Mouse (Mus musculus): ENCODE data around the gene Sv2c.

Sv2c gene

GRCm38 (mm10) chr13:96052755-96053154, 79.6 kb downstream of the Sv2c start:
- in situ Hi-C loops (cut with MboI): no loop called here

GRCm38 (mm10) chr13:96045396-96045795, 87.0 kb downstream of the Sv2c start:
- in situ Hi-C loops (cut with MboI): no loop called here

DNA sequence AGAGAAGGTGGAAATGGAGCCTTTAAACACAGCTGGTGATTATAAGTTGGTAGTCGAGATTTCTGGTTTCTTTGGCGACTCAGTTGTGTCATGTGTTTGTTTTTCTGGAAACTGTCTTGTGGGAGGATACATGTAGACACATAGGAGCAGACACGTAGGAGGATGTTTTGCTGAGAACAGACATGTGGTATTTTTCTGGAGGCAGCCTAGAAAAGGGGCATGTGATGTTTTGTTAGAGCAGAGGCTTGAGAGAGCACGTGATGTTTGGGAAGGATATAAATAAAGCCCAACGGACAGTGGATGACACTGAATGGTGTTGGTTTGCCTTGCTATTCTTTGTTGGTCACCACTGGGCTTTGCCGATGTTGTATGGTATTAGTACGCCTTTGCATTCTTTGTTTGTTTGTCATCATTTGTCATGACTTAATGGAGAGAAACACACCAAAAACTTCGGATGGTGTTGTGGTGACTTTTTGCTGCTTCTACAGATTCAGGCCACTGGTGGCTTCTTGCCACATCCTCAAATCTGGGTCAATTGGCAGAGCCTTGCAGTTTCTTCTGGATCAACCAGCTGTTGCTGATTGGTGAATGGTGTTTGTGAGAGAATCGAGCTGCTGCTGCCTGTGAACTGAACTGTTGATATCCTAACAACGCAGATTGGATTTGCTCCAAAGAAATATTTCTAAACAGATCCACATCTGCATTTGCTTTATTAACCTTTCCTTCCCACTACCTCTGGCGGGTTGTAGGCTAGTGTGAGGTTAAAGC, 91.9 kb downstream of the Sv2c start:
- in situ Hi-C loops (cut with MboI): no loop called here

GRCm38 (mm10) chr13:96039536-96039935, 92.8 kb downstream of the Sv2c start:
- in situ Hi-C loops (cut with MboI): no loop called here

DNA sequence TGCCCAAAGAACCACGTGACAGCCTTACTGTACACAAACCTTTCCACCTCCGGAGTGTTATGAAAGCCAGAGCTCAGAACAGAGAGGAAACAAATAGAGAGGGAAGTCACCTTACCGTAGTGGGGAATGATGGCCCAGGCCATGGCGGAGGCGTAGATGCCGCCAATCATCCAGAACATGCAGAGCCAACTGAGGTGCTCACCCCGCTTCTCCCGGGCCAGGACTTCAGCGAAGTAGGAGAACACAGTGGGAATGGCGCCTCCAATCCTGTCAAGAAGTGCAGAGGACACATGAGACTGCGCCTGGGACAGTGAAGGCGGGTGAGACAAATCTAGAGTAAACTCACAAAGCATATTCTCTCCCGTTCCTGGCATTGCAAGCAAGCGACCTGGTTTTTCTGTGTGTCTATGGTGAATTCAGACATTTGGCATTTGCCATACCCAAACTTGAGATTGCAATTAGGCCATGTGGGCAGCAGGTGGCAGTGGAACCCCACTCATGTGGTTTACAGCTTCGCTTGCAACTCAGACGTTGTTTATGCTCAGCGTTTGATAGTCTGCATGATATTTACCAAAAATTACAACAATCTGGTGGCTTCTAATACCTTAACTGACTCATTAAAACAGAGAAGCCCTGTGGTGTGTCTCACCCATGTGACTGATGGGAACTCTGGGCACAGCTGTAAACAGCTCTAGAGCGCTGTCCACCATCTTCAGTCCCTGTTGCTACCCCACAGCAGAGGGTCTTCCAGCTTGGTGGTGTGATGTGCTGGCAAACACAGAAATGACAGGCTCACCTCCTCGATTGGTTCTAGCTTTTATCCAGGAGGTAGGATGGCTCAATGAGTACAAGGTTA, 101.8 kb downstream of the Sv2c start:
- in situ Hi-C loops (cut with MboI): no loop called here

DNA sequence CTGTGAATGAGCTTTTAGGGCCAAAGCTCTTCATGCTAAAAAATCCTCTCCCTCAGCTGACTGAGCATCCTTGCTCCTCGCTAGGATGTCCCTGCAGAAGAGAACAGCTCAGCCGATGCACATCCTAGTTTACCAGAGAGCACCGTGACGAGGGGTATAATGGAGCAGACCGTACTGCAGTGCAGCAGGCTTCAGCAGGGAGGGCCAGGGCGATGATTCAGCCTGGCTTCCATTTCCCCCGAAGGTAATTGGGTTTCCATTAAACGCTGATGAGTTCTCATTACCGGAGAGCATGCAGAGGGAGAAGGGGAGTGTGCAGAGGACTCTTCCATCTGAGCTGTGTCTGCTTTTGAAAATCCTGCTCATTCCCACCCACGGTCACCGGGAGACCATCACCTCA, 108.5 kb downstream of the Sv2c start:
- in situ Hi-C loops (cut with MboI): no loop called here

DNA sequence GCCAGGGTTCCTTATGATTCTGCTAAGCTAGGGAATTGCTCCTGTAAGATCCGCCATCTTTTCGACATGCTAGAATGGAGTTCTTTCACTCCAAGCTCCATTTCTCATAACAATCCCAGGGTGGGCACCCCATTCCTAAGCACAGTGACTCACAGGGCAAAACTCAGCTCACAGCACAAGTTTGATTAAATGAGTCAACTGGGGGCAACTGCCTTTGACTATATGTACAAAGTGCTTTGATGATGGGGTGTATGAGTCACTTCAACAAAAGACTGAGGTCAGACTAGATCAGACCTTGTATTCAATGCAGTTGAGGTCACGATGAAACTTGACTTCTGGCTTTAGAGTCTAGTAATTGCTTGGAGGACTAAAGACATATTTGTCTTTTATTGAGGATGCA, 116.9 kb downstream of the Sv2c start:
- in situ Hi-C loops (cut with MboI): no loop called here

DNA sequence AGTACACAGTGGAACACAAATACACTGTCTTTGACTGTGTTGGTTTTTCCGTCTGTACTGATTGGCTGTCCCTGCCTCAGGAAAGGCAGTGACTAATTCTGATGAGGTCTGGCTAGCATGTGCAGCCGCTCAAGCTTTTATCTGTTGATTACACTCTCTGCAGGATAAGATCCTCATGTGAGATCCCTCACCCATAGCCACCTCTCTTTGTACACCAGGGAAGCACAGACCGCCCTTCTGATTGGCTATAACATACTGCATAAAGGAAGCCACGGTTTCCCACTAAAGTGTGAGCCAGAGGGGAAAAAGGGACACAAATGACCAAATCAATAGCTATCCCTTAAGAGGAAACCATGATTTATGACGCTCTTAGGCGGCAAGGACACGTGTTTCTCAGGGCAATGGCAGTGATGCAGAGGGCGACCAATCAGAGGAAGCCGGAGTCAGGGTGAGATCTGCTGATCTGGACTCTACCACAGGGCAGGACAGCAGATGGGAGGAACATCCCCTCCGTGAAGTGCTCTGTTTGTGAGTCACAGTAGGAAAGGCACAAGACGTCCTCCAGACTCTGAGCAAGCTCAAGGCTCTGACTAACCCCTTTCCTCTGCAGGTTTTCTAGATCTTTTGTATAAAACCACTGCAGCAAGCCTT, 121.4 kb downstream of the Sv2c start:
- in situ Hi-C loops (cut with MboI): no loop called here

DNA sequence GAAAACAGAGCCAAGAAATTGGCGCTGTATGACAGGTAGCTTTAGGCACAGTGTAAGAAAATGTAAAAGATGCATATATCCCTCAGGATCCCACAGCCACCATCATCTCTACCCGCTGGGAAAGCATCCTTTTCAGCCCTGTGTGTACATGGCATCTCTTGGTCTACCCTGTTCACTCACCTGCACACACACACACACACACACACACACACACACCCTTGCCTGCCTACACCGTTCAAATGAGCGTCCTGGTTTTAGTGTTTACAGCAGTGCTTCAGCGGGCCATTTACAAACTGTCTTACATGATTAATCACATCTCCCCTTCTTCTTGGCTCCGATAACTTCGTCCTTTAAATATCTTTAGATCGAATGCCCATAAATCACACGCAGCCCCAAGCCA, 123.4 kb downstream of the Sv2c start:
- in situ Hi-C loops (cut with MboI): no loop called here

GRCm38 (mm10) chr13:96008154-96008553, 124.2 kb downstream of the Sv2c start:
- in situ Hi-C loops (cut with MboI): no loop called here

GRCm38 (mm10) chr13:96003539-96003938, 128.8 kb downstream of the Sv2c start:
- in situ Hi-C loops (cut with MboI): no loop called here

GRCm38 (mm10) chr13:96002475-96002874, 129.9 kb downstream of the Sv2c start:
- in situ Hi-C loops (cut with MboI): no loop called here

- in situ Hi-C loops (cut with MboI): no loop called here
These were observed 133.0 kb downstream of the Sv2c start for GRCm38 (mm10) chr13:95999396-95999795.

DNA sequence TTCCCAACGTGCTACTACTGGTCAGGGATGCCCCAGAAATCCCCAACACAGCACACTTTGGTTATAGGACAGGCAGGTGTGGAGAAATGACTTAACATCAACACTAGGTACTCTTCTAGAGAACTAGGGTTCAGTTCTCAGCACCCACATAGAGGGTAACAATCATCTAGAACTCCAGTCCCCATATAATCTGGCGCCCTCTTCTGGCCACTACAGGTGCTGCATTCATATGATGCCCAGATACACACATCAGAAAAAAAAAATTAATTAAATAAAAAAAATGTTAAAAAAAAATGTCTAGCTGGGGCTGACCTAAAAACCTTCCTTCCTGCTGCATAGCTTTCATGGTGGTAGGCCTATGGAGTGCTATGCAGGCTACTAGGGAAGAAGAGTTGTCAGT, 135.1 kb downstream of the Sv2c start:
- in situ Hi-C loops (cut with MboI): no loop called here

- in situ Hi-C loops (cut with MboI): no loop called here
These were observed 137.4 kb downstream of the Sv2c start for GRCm38 (mm10) chr13:95994705-95995703.

GRCm38 (mm10) chr13:95988181-95988580, 144.2 kb downstream of the Sv2c start:
- in situ Hi-C loops (cut with MboI): no loop called here

GRCm38 (mm10) chr13:95987147-95987546, 145.2 kb downstream of the Sv2c start:
- in situ Hi-C loops (cut with MboI): no loop called here

DNA sequence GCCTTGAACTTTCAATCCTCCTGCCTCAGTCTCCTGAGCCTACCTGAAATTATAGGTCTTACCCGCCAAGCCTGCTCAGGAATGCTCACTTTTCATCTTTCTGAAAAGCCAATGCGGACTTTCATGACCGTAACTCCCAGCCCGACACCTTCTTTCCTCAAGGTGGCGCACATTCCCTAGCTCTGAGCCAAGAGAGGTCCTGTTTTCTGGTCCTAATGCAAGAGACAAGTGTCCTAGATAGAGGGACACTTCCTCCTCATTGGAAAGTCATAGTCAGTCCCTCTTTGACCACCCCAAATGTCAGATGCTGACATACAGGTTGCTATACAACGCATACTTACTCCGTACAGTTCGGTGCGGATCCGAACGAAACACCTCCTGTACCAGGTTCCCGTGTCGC, 146.0 kb downstream of the Sv2c start:
- in situ Hi-C loops (cut with MboI): no loop called here

DNA sequence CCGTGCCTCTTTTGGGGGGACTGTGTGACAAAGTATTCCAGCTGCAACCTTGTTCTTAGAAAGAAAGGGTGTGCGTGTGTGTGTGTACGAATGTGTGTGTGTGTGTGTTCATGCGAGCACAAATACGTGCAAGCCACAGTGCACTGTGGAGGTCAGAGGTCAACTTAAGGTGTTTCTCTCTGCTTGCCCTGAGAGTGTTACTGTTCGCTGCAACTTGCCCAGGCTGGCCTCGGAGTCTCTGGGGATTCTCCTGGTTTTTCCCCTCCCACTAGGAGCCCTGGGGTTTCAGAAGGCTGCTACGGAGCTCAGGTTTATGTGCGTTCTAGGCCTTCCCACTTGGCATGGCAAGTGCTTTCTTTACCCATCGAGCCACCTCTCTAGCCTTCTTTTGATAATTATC, 157.2 kb downstream of the Sv2c start:
- in situ Hi-C loops (cut with MboI): no loop called here

DNA sequence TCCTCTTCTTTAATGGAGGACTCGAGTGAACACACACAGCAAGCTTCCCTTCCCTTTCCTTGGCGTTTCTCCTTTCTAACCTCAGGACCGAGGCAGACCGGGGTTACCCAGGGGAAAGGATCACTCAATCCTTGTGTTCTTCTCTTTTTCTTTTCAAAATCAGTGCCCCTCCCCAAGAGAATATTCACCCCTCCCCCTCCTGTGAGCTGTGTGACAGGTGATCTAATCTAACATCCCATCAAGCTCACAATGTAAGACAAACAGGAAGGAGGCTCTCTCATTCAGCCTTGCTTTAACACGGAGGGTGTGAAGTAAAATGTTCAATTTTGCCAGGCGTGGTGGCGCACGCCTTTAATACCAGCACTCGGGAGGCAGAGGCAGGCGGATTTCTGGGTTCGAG, 158.3 kb downstream of the Sv2c start:
- in situ Hi-C loops (cut with MboI): no loop called here

DNA sequence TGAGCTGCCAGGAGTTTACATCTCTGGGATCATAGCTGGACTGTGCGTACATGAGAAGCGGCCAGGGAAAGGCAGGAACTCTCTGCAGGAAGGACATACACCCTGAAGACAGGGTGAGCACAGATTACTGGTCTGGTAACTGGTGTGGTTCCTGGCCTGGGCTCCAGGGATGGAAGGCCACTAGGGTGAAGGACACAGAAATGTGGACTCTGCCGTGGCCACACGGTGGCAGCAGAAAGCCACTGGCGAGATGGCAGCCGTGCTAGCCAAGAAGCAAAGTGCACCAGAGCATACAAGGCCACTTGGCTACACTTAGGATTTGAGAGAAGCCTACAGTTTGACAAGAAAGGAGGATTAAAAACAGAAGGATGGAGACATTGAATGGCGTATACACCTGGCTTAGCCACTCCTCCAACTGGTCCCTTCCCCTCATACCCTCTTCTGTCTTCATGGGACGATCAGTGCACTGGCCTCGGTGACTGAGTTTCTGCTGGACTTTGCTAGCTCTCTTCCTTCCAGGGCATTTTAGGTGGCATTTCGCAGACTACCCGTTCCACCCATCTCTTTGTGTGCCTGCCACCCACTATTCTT, 158.9 kb downstream of the Sv2c start:
- in situ Hi-C loops (cut with MboI): no loop called here

Data from mature B cell (primary cell).